Mouse (Mus musculus): Measurements from ENCODE around the gene Sall4. TPM values are rescaled to one million over a fixed set of nuclear protein-coding genes. Genes with fewer than 3 reads are reported as not detected.
"Not testable (repeated sequence)": the region's sequence is repeated elsewhere in the genome, so short reads cannot be mapped to it uniquely, and the experiment has no call there.

The Sall4 gene
- polyA plus RNA-seq, 1 experiment: 0.22 TPM

- no peak for DNase-seq (ENCODE audit: extremely low spot score in 1 of 2, low spot score in 1 of 2)
Measured at GRCm38 (mm10) chr2:168761141-168761540, 6.6 kb downstream of the Sall4 start.

- not testable (repeated sequence) for DNase-seq (ENCODE audit: extremely low spot score in 1 of 2, low spot score in 1 of 2)
Measured at GRCm38 (mm10) chr2:168744406-168744805, 23.3 kb downstream of the Sall4 start.

- DNase-seq (ENCODE audit: extremely low spot score in 1 of 2, low spot score in 1 of 2): peak in 1 of 2 experiments; percentile 79
Measured at GRCm38 (mm10) chr2:168742649-168743048, 25.1 kb downstream of the Sall4 start.

- DNase-seq (ENCODE audit: extremely low spot score in 1 of 2, low spot score in 1 of 2): peak in 1 of 2 experiments; percentile 77
Measured at GRCm38 (mm10) chr2:168742059-168742627, 25.6 kb downstream of the Sall4 start, which contains the start of gene Atp9a. Gene Atp9a (minus strand): TSS chr2:168742409.

- DNase-seq (ENCODE audit: extremely low spot score in 1 of 2, low spot score in 1 of 2): peak; percentile 71 to 83
Measured at GRCm38 (mm10) chr2:168741273-168742058, 26.3 kb downstream of the Sall4 start.

GRCm38 (mm10) chr2:168740496-168740895 is 27.2 kb downstream of the Sall4 start:
- DNase-seq (ENCODE audit: extremely low spot score in 1 of 2, low spot score in 1 of 2): no peak

- DNase-seq (ENCODE audit: extremely low spot score in 1 of 2, low spot score in 1 of 2): no peak
Measured at GRCm38 (mm10) chr2:168738854-168739253, 28.9 kb downstream of the Sall4 start.

- no peak for DNase-seq (ENCODE audit: extremely low spot score in 1 of 2, low spot score in 1 of 2)
Measured at GRCm38 (mm10) chr2:168737878-168738277, 29.9 kb downstream of the Sall4 start.

- no peak for DNase-seq (ENCODE audit: extremely low spot score in 1 of 2, low spot score in 1 of 2)
Measured at GRCm38 (mm10) chr2:168734023-168734422, 33.7 kb downstream of the Sall4 start.

- no peak for DNase-seq (ENCODE audit: extremely low spot score in 1 of 2, low spot score in 1 of 2)
Measured at GRCm38 (mm10) chr2:168731258-168731657, 36.5 kb downstream of the Sall4 start.

- no peak for DNase-seq (ENCODE audit: extremely low spot score in 1 of 2, low spot score in 1 of 2)
Measured at GRCm38 (mm10) chr2:168729736-168730135, 38.0 kb downstream of the Sall4 start.

- no peak for DNase-seq (ENCODE audit: extremely low spot score in 1 of 2, low spot score in 1 of 2)
Measured at GRCm38 (mm10) chr2:168728045-168728444, 39.7 kb downstream of the Sall4 start.

GRCm38 (mm10) chr2:168726007-168726406 is 41.7 kb downstream of the Sall4 start:
- DNase-seq (ENCODE audit: extremely low spot score in 1 of 2, low spot score in 1 of 2): peak in 1 of 2 experiments; percentile 41

GRCm38 (mm10) chr2:168721313-168721712 is 46.4 kb downstream of the Sall4 start:
- DNase-seq (ENCODE audit: extremely low spot score in 1 of 2, low spot score in 1 of 2): no peak

GRCm38 (mm10) chr2:168719742-168720141 is 48.0 kb downstream of the Sall4 start:
- DNase-seq (ENCODE audit: extremely low spot score in 1 of 2, low spot score in 1 of 2): no peak

- DNase-seq (ENCODE audit: extremely low spot score in 1 of 2, low spot score in 1 of 2): no peak
Measured at GRCm38 (mm10) chr2:168718735-168719134, 49.0 kb downstream of the Sall4 start.

GRCm38 (mm10) chr2:168718267-168718666 is 49.5 kb downstream of the Sall4 start:
- no peak for DNase-seq (ENCODE audit: extremely low spot score in 1 of 2, low spot score in 1 of 2)

- DNase-seq (ENCODE audit: extremely low spot score in 1 of 2, low spot score in 1 of 2): peak in 1 of 2 experiments; percentile 43
Measured at GRCm38 (mm10) chr2:168712199-168713176, 55.3 kb downstream of the Sall4 start.

- no peak for DNase-seq (ENCODE audit: extremely low spot score in 1 of 2, low spot score in 1 of 2)
Measured at GRCm38 (mm10) chr2:168710979-168711378, 56.8 kb downstream of the Sall4 start.

GRCm38 (mm10) chr2:168707766-168708165 is 60.0 kb downstream of the Sall4 start:
- DNase-seq (ENCODE audit: extremely low spot score in 1 of 2, low spot score in 1 of 2): no peak

- peak in 1 of 2 experiments; percentile 75 for DNase-seq (ENCODE audit: extremely low spot score in 1 of 2, low spot score in 1 of 2)
Measured at GRCm38 (mm10) chr2:168702266-168702665, 65.5 kb downstream of the Sall4 start.
